ENCODE assay signal across 17 mouse cellular contexts in the genomic region with DNA sequence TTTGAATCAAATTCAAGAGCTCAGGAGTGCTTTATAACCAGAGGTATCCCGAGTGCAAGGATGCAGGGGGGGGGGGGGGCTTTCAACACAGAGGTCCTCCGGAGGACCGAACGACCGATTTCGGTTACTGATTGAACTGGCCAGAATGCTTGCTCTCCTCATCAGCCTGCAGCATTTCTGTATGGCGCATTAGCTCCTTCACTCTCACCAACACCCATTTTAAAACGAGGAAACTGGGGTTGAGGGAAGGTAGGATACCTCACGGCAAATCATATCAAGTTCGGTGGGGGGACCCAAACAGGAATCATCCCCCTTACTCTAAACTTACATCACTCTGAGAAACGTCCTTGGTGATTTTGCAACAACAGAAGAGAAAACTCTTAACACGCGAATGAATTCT. TPM values are rescaled to one million over a fixed set of nuclear protein-coding genes. Genes with fewer than 3 reads are reported as not detected.
DNase-seq lines count a peak whose midpoint lies in the region; ATAC-seq lines count a peak whose summit lies in the region.
"Had no signal": no experiment of that assay in that cellular context is flagged by ENCODE, and none has a peak within 500 bp of the region (broad histone marks: within the 10 kb centered on the region; RNA-seq: fewer than 3 reads in every experiment).

No protein-coding gene starts in this region.

- H3K4me3 ChIP-seq in neural tube, embryonic 15.5 days (replicated peaks) = no peak overlapping the region
- peak overlapping the region; percentile 11 for H3K4me3 ChIP-seq in limb, embryonic 13.5 days
- H3K4me3 ChIP-seq in forebrain, embryonic 15.5 days = no peak overlapping the region
- H3K4me3 ChIP-seq: layer of hippocampus, adult 2 months had no signal

- no peaks in the 10 kb centered on the region for H3K36me3 ChIP-seq in neural tube, embryonic 15.5 days
- no peaks in the 10 kb centered on the region for H3K36me3 ChIP-seq in limb, embryonic 13.5 days
- no peaks in the 10 kb centered on the region for H3K36me3 ChIP-seq in forebrain, embryonic 15.5 days
- H3K36me3 ChIP-seq: forebrain, embryonic 12.5 days; heart, embryonic 13.5 days; hindbrain, embryonic 13.5 days; midbrain, embryonic 10.5 days had no signal

- no peak overlapping the region for H3K9ac ChIP-seq in neural tube, embryonic 15.5 days (replicated peaks)
- H3K9ac ChIP-seq in limb, embryonic 13.5 days = no peak overlapping the region
- no peak overlapping the region for H3K9ac ChIP-seq in forebrain, embryonic 15.5 days (replicated peaks)
- H3K9ac ChIP-seq: forebrain, embryonic 12.5 days; hindbrain, embryonic 13.5 days had no signal

- no peak for ATAC-seq in neural tube, embryonic 15.5 days (ENCODE audit: low FRiP score)
- ATAC-seq in limb, embryonic 13.5 days (ENCODE audit: low FRiP score, low read depth) = no peak
- no peak for ATAC-seq in forebrain, embryonic 15.5 days (replicated peaks)
- ATAC-seq in erythroid progenitor cell, adult 5-6 weeks (replicated peaks; ENCODE audit: low FRiP score, poor library complexity, severe bottlenecking) = no peak

- peaks cover 45% of the 10 kb centered on the region for H3K27me3 ChIP-seq in neural tube, embryonic 15.5 days (replicated peaks)
- peaks cover 53% of the 10 kb centered on the region for H3K27me3 ChIP-seq in limb, embryonic 13.5 days
- peaks cover 36% of the 10 kb centered on the region for H3K27me3 ChIP-seq in forebrain, embryonic 15.5 days

- no peaks in the 10 kb centered on the region for H3K9me3 ChIP-seq in neural tube, embryonic 15.5 days (replicated peaks)
- H3K9me3 ChIP-seq in limb, embryonic 13.5 days = no peaks in the 10 kb centered on the region
- H3K9me3 ChIP-seq in forebrain, embryonic 15.5 days = no peaks in the 10 kb centered on the region
- H3K9me3 ChIP-seq: forebrain, embryonic 12.5 days; heart, embryonic 13.5 days; hindbrain, embryonic 13.5 days; midbrain, embryonic 10.5 days had no signal

- no peak overlapping the region for H3K27ac ChIP-seq in neural tube, embryonic 15.5 days (replicated peaks)
- peak overlapping the region; percentile 6; the same call in 1 of the 2 replicates for H3K27ac ChIP-seq in limb, embryonic 13.5 days
- no peak overlapping the region for H3K27ac ChIP-seq in forebrain, embryonic 15.5 days (replicated peaks)
- H3K27ac ChIP-seq: forebrain, embryonic 12.5 days; heart, embryonic 13.5 days; hindbrain, embryonic 13.5 days; layer of hippocampus, adult 2 months; midbrain, embryonic 10.5 days had no signal

- DNase-seq in embryo, embryonic 11 days = peak; percentile 13
- DNase-seq in embryo, embryonic 10.5 days (ENCODE audit: low spot score) = no peak
- no peak for DNase-seq in neural tube, embryonic 10.5 days (ENCODE audit: extremely low spot score, low spot score)
- no peak for DNase-seq in gastrocnemius, adult 18-20 months (ENCODE audit: low spot score)
- DNase-seq: adrenal gland, adult 2 months; gastrocnemius, postnatal 14 days; lung, adult 2 months had no signal

- 35% methylated on average over 13 of the region's 13 CpGs for WGBS in neural tube, embryonic 15.5 days
- 27% methylated on average over 13 of the region's 13 CpGs for WGBS in limb, embryonic 13.5 days
- WGBS in forebrain, embryonic 15.5 days = 42% methylated on average over 13 of the region's 13 CpGs

- H3K4me2 ChIP-seq in neural tube, embryonic 15.5 days = 0 out of 2 replicates have a peak overlapping the region, but pooled peaks have one; percentile 22
- peak overlapping the region; percentile 16; the same call in 1 of the 2 replicates for H3K4me2 ChIP-seq in limb, embryonic 13.5 days (replicated peaks)
- no peak overlapping the region for H3K4me2 ChIP-seq in forebrain, embryonic 15.5 days (replicated peaks)

- H3K4me1 ChIP-seq in neural tube, embryonic 15.5 days = peaks cover 14% of the 10 kb centered on the region
- peaks cover 14% of the 10 kb centered on the region for H3K4me1 ChIP-seq in limb, embryonic 13.5 days
- peaks cover 12% of the 10 kb centered on the region for H3K4me1 ChIP-seq in forebrain, embryonic 15.5 days

RNA-seq across cellular contexts. Expression of gene Fermt1, which starts 1.7 kb away (rescaled TPM):
- polyA plus RNA-seq in neural tube, embryonic 15.5 days (2015; fragmentation: Nextera tagmentation; extraction: Ambion mirVana) = 11.7 TPM in 1 of 2 replicates, not detected in the other
- polyA plus RNA-seq in limb, embryonic 13.5 days (2015; fragmentation: Nextera tagmentation; extraction: Ambion mirVana) = 13.0 and 20.1 TPM in 2 replicates
- not detected in 2 replicates for polyA plus RNA-seq in forebrain, embryonic 15.5 days (2015; fragmentation: Nextera tagmentation; extraction: Ambion mirVana)
- not detected for total RNA-seq in gastrocnemius, adult 18-20 months (2021)
- total RNA-seq in erythroid progenitor cell, adult 5-6 weeks (2015; ENCODE audit: low replicate concordance) = not detected in 2 replicates
- total RNA-seq in erythroid progenitor cell, adult 5-6 weeks (2017; ENCODE audit: low replicate concordance) = not detected in 2 replicates
- total RNA-seq: adrenal gland, adult 2 months; common myeloid progenitor, adult 5-6 weeks; gastrocnemius, postnatal 14 days had no signal
- polyA plus RNA-seq: adrenal gland, adult 2 months; hindbrain, embryonic 13.5 days had no signal
